In the genomic region with DNA sequence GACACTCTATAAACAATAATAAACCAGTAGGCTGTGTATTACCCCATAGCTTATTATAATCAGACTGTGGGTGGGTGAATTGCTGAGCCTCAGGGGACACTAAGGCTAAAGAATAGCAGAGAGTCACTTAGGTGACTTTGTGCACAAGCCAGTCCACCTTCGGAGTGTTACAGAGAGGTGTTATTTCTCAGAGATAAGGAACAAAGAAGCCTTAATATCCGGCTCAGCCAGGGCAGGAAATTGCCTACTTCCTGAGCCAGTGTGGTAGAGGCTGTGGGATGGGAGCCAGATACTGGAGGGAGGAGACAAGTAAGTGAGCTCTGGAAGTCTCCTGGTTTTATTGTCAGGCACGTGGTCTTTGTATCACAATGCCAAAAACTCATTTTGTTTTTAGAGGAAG, we compare ENCODE assay signal across 9 mouse cellular contexts. TPM values are rescaled to one million over a fixed set of nuclear protein-coding genes. Genes with fewer than 3 reads are reported as not detected.
DNase-seq lines count a peak whose midpoint lies in the region; ATAC-seq lines count a peak whose summit lies in the region.
"Had no signal": no experiment of that assay in that cellular context is flagged by ENCODE, and none has a peak within 500 bp of the region (broad histone marks: within the 10 kb centered on the region; RNA-seq: fewer than 3 reads in every experiment).

No protein-coding gene starts in this region.

- peaks cover 15% of the 10 kb centered on the region for H3K4me1 ChIP-seq in heart, embryonic 13.5 days
- peaks cover 58% of the 10 kb centered on the region for H3K4me1 ChIP-seq in limb, embryonic 10.5 days

- H3K9me3 ChIP-seq in heart, embryonic 13.5 days, result no peaks in the 10 kb centered on the region
- no peaks in the 10 kb centered on the region for H3K9me3 ChIP-seq in limb, embryonic 10.5 days (replicated peaks)

- H3K9ac ChIP-seq in heart, embryonic 13.5 days, result no peak overlapping the region

- H3K36me3 ChIP-seq in heart, embryonic 13.5 days, result no peaks in the 10 kb centered on the region
- no peaks in the 10 kb centered on the region for H3K36me3 ChIP-seq in limb, embryonic 10.5 days

- 6% methylated on average over 3 of the region's 3 CpGs for WGBS in heart, embryonic 13.5 days
- 3% methylated on average over 3 of the region's 3 CpGs for WGBS in limb, embryonic 10.5 days

- H3K27ac ChIP-seq in heart, embryonic 13.5 days (replicated peaks), result 0 out of 2 replicates have a peak overlapping the region, but pooled peaks have one; percentile 24
- peak overlapping the region; percentile 81 for H3K27ac ChIP-seq in limb, embryonic 10.5 days

- ATAC-seq in heart, embryonic 13.5 days (ENCODE audit: extremely low read depth, insufficient number of reproducible peaks, low FRiP score, low TSS enrichment), result no peak

- peak; percentile 21 for DNase-seq in adrenal gland, adult 2 months
- no peak for DNase-seq in adrenal gland, postnatal 4 days (ENCODE audit: low spot score in 2 of 2)
- peak; percentile 35 for DNase-seq in ZHBTc4 (ENCODE audit: low read depth, low spot score)
- peak; percentile 74 for DNase-seq in limb, embryonic 10.5 days (ENCODE audit: low spot score)
- DNase-seq in right cerebral cortex, postnatal 36 days (ENCODE audit: low spot score in 2 of 2), result no peak
- no peak for DNase-seq in urinary bladder, postnatal 14 days (ENCODE audit: low spot score)
- no peak for DNase-seq in left cerebral cortex, adult 8-10 months (ENCODE audit: low spot score in 2 of 2)

- 0 out of 2 replicates have a peak overlapping the region, but pooled peaks have one; percentile 9 for H3K4me2 ChIP-seq in heart, embryonic 13.5 days

- H3K4me3 ChIP-seq in heart, embryonic 13.5 days, result no peak overlapping the region
- peak overlapping the region; percentile 6; the same call in 1 of the 2 replicates for H3K4me3 ChIP-seq in limb, embryonic 10.5 days
- H3K4me3 ChIP-seq: erythroblast, embryonic 14.5 days had no signal

- no peaks in the 10 kb centered on the region for H3K27me3 ChIP-seq in heart, embryonic 13.5 days (replicated peaks)
- H3K27me3 ChIP-seq in limb, embryonic 10.5 days (ENCODE audit: low read depth, poor library complexity, severe bottlenecking), result no peaks in the 10 kb centered on the region

RNA-seq across cellular contexts. Expression of gene Gorab, which starts 40.4 kb away (rescaled TPM):
- 10 to 100 TPM in 1 of 2 experiments, 1 to 10 TPM in 1; 9.9 to 15.2 TPM for total RNA-seq in adrenal gland, adult 2 months (2021)
- polyA plus RNA-seq in adrenal gland, adult 2 months (2012; rRNA removed), result 0.88 and 1.0 TPM in 2 replicates
- 10 to 100 TPM; 19.0 to 19.1 TPM for total RNA-seq in adrenal gland, postnatal 4 days (2021)
- 9.5 and 10.8 TPM in 2 replicates for polyA plus RNA-seq in heart, embryonic 13.5 days (2015; fragmentation: Nextera tagmentation; extraction: Ambion mirVana)
- polyA plus RNA-seq in limb, embryonic 10.5 days (2016; fragmentation: Nextera tagmentation; extraction: Ambion mirVana), result 26.3 and 34.3 TPM in 2 replicates
- 10 to 100 TPM in 3 of 4 experiments, 1 to 10 TPM in 1; 10.0 to 11.4 (median 10.6) TPM for total RNA-seq in left cerebral cortex, adult 8-10 months (2022)

Comparison
In these comparisons a context has a peak if more than half of its experiments do, and no peak if none do; other contexts are left out.
1. DNase-seq: peak in adrenal gland, adult 2 months (single experiment), ZHBTc4 (single experiment) and limb, embryonic 10.5 days (single experiment); none in adrenal gland, postnatal 4 days (0 of 2), right cerebral cortex, postnatal 36 days (0 of 2), urinary bladder, postnatal 14 days (single experiment) and left cerebral cortex, adult 8-10 months (0 of 2).